Mouse (Mus musculus) hindbrain, embryonic 10.5 days (tissue): ENCODE measurements around the gene Vav1. TPM values are rescaled to one million over a fixed set of nuclear protein-coding genes. Genes with fewer than 3 reads are reported as not detected.
A peak's percentile ranks its signal among the peaks of the same experiment; 100 is the strongest.
"Not testable (repeated sequence)": the region's sequence is repeated elsewhere in the genome, so short reads cannot be mapped to it uniquely, and the experiment has no call there.

Experiments
- DNase-seq: peaks from one replicate; pipeline ENCODE4 v3.0.0-alpha.2; 2017; ENCODE audit warnings: low spot score
- H3K27ac ChIP-seq: fragments of 300-500 bp; sonication (generic); 2 replicates; pipeline ENCODE4 v1.5.1; 2016; ENCODE audit warnings: mild to moderate bottlenecking, moderate library complexity
- H3K27me3 ChIP-seq: fragments of 300-500 bp; sonication (generic); 2 replicates; pipeline ENCODE4 v1.6.1; 2016; ENCODE audit warnings: mild to moderate bottlenecking; ENCODE audit not compliant: poor library complexity, insufficient read depth, severe bottlenecking
- H3K36me3 ChIP-seq: fragments of 300-500 bp; sonication (generic); 2 replicates; pipeline ENCODE4 v1.6.1; 2016; ENCODE audit warnings: mild to moderate bottlenecking, moderate library complexity
- H3K4me1 ChIP-seq: fragments of 300-500 bp; sonication (generic); replicated peaks from 2 replicates; pipeline ENCODE4 v1.6.1; 2016; ENCODE audit warnings: mild to moderate bottlenecking
- H3K4me3 ChIP-seq: fragments of 300-500 bp; sonication (generic); 2 replicates; pipeline ENCODE4 v1.5.1; 2016; ENCODE audit warnings: mild to moderate bottlenecking, moderate library complexity
- H3K9me3 ChIP-seq: fragments of 300-500 bp; sonication (generic); 2 replicates; pipeline ENCODE4 v1.6.1; 2016; ENCODE audit warnings: mild to moderate bottlenecking, moderate library complexity
- WGBS: fragments of 180-500 bp; shearing (Covaris S2); methylation state at CpG from one replicate; pipeline ENCODE4 v1.1.7; 2016; 5-methylcytosine and 5-hydroxymethylcytosine counted together
- polyA plus RNA-seq: library from polyadenylated mRNA; unstranded; fragments of >200 nt; fragmentation: Nextera tagmentation; extraction: Ambion mirVana; gene quantifications from 2 replicates; pipeline ENCODE4 v1.2.1, GENCODE M21; 2016

Gene Vav1
- polyA plus RNA-seq, 1 experiment from 2014 or later, result 2.2 TPM

- Histone ChIP-seq H3K27ac (no peak overlapping the region), H3K36me3 (no peaks in the 10 kb centered on the region), H3K27me3 (no peaks in the 10 kb centered on the region), H3K4me1 (no peaks in the 10 kb centered on the region), H3K4me3 (no peak overlapping the region), H3K9me3 (no peaks in the 10 kb centered on the region)
- DNase-seq, result no peak
- WGBS, result 93% methylated on average over 9 of the region's 9 CpGs
Observed at GRCm38 (mm10) chr17:57292968-57293367, 14.1 kb downstream of the Vav1 start.

GRCm38 (mm10) chr17:57295935-57296334 is 17.0 kb downstream of the Vav1 start:
- no peaks in the 10 kb centered on the region for H3K27me3 ChIP-seq
- H3K4me3 ChIP-seq, result no peak overlapping the region
- no peak for DNase-seq
- H3K36me3 ChIP-seq, result no peaks in the 10 kb centered on the region
- WGBS, result 94% methylated on average over 9 of the region's 9 CpGs
- H3K9me3 ChIP-seq, result no peaks in the 10 kb centered on the region
- no peak overlapping the region for H3K27ac ChIP-seq
- H3K4me1 ChIP-seq, result no peaks in the 10 kb centered on the region

GRCm38 (mm10) chr17:57297040-57297439 is 18.1 kb downstream of the Vav1 start:
- no peaks in the 10 kb centered on the region for H3K27me3 ChIP-seq
- whole genome bisulfite sequencing, result 86% methylated on average over 12 of the region's 12 CpGs
- H3K27ac ChIP-seq, result no peak overlapping the region
- H3K36me3 ChIP-seq, result no peaks in the 10 kb centered on the region
- H3K4me3 ChIP-seq, result no peak overlapping the region
- H3K4me1 ChIP-seq, result no peaks in the 10 kb centered on the region
- DNase-seq, result no peak
- H3K9me3 ChIP-seq, result no peaks in the 10 kb centered on the region

GRCm38 (mm10) chr17:57305593-57305992 is 26.7 kb downstream of the Vav1 start:
- H3K27ac ChIP-seq, result no peak overlapping the region
- H3K4me3 ChIP-seq, result no peak overlapping the region
- no peak for DNase-seq
- 69% methylated on average over 4 of the region's 4 CpGs for WGBS
- H3K36me3 ChIP-seq, result no peaks in the 10 kb centered on the region
- no peaks in the 10 kb centered on the region for H3K9me3 ChIP-seq
- H3K27me3 ChIP-seq, result no peaks in the 10 kb centered on the region
- no peaks in the 10 kb centered on the region for H3K4me1 ChIP-seq

- Histone ChIP-seq H3K9me3 (no peaks in the 10 kb centered on the region), H3K4me1 (no peaks in the 10 kb centered on the region), H3K27me3 (no peaks in the 10 kb centered on the region), H3K36me3 (no peaks in the 10 kb centered on the region), H3K4me3 (no peak overlapping the region), H3K27ac (no peak overlapping the region)
- WGBS, result 83% methylated on average over 6 of the region's 6 CpGs
- DNase-seq, result no peak
Observed at GRCm38 (mm10) chr17:57307074-57307473, 28.2 kb downstream of the Vav1 start.

GRCm38 (mm10) chr17:57311801-57312200 is 32.9 kb downstream of the Vav1 start:
- Histone ChIP-seq H3K4me1 (no peaks in the 10 kb centered on the region), H3K27me3 (no peaks in the 10 kb centered on the region), H3K9me3 (no peaks in the 10 kb centered on the region), H3K36me3 (no peaks in the 10 kb centered on the region), H3K4me3 (no peak overlapping the region), H3K27ac (no peak overlapping the region)
- DNase-seq, result no peak
- 38% methylated on average over 13 of the region's 13 CpGs for WGBS

- no peak for DNase-seq
- H3K4me1 ChIP-seq, result 0 out of 2 replicates have a peak, but pooled peaks cover 5% of the 10 kb centered on the region
- no peak overlapping the region for H3K4me3 ChIP-seq
- WGBS, result 84% methylated on average over 8 of the region's 8 CpGs
- no peaks in the 10 kb centered on the region for H3K9me3 ChIP-seq
- H3K27ac ChIP-seq, result no peak overlapping the region
- H3K27me3 ChIP-seq, result no peaks in the 10 kb centered on the region
- no peaks in the 10 kb centered on the region for H3K36me3 ChIP-seq
Observed at GRCm38 (mm10) chr17:57327615-57328014, 48.7 kb downstream of the Vav1 start.

- Histone ChIP-seq H3K27me3 (no peaks in the 10 kb centered on the region; the same call in 1 of the 2 replicates), H3K27ac (no peak overlapping the region), H3K4me1 (0 out of 2 replicates have a peak, but pooled peaks cover 5% of the 10 kb centered on the region), H3K36me3 (no peaks in the 10 kb centered on the region), H3K4me3 (no peak overlapping the region), H3K9me3 (no peaks in the 10 kb centered on the region)
- no peak for DNase-seq
- WGBS, result 49% methylated on average over 6 of the region's 6 CpGs
Observed at GRCm38 (mm10) chr17:57328944-57329343, 50.0 kb downstream of the Vav1 start.

- 0 out of 2 replicates have a peak, but pooled peaks cover 5% of the 10 kb centered on the region for H3K4me1 ChIP-seq
- H3K36me3 ChIP-seq, result no peaks in the 10 kb centered on the region
- DNase-seq, result no peak
- H3K4me3 ChIP-seq, result no peak overlapping the region
- peaks cover 3% of the 10 kb centered on the region; the same call in 1 of the 2 replicates for H3K27me3 ChIP-seq
- 87% methylated on average over 8 of the region's 8 CpGs for WGBS
- H3K9me3 ChIP-seq, result no peaks in the 10 kb centered on the region
- H3K27ac ChIP-seq, result no peak overlapping the region
Observed at GRCm38 (mm10) chr17:57330993-57331392, 52.1 kb downstream of the Vav1 start.

GRCm38 (mm10) chr17:57332241-57332640 is 53.3 kb downstream of the Vav1 start:
- H3K9me3 ChIP-seq, result no peaks in the 10 kb centered on the region
- no peak overlapping the region for H3K27ac ChIP-seq
- peaks cover 3% of the 10 kb centered on the region; the same call in 1 of the 2 replicates for H3K27me3 ChIP-seq
- 80% methylated on average over 4 of the region's 4 CpGs for WGBS
- no peaks in the 10 kb centered on the region for H3K36me3 ChIP-seq
- DNase-seq, result no peak
- no peak overlapping the region for H3K4me3 ChIP-seq
- 0 out of 2 replicates have a peak, but pooled peaks cover 5% of the 10 kb centered on the region for H3K4me1 ChIP-seq

GRCm38 (mm10) chr17:57334001-57334760 is 55.3 kb downstream of the Vav1 start:
- Histone ChIP-seq H3K4me3 (no peak overlapping the region), H3K4me1 (0 out of 2 replicates have a peak, but pooled peaks cover 2% of the 10 kb centered on the region), H3K27ac (no peak overlapping the region), H3K36me3 (no peaks in the 10 kb centered on the region), H3K9me3 (no peaks in the 10 kb centered on the region), H3K27me3 (peaks cover 3% of the 10 kb centered on the region; the same call in 1 of the 2 replicates)
- 74% methylated on average over 9 of the region's 9 CpGs for WGBS
- no peak for DNase-seq

GRCm38 (mm10) chr17:57334761-57335150 is 55.9 kb downstream of the Vav1 start:
- Histone ChIP-seq H3K27ac (no peak overlapping the region), H3K4me1 (no peaks in the 10 kb centered on the region), H3K9me3 (no peaks in the 10 kb centered on the region), H3K36me3 (no peaks in the 10 kb centered on the region), H3K4me3 (no peak overlapping the region), H3K27me3 (peaks cover 3% of the 10 kb centered on the region; the same call in 1 of the 2 replicates)
- WGBS, result 8% methylated on average over 16 of the region's 16 CpGs
- peak; percentile 88 for DNase-seq

GRCm38 (mm10) chr17:57335194-57335593 is 56.3 kb downstream of the Vav1 start:
- H3K27me3 ChIP-seq, DNase-seq, H3K4me3 ChIP-seq, H3K4me1 ChIP-seq, H3K36me3 ChIP-seq, H3K9me3 ChIP-seq, H3K27ac ChIP-seq: not testable (repeated sequence)
- WGBS, result 72% methylated on average over 9 of the region's 9 CpGs
